Mouse (Mus musculus) frontal cortex, postnatal 14 days (tissue): ENCODE measurements at regions not wholly inside any gene's neighbourhood (a gene's known extent, or its start where the extent isn't known, plus 50 kb on each side); places are given as distances from the start of the nearest gene placed in this dataset.

Experiments
- DNase-seq, 2 experiments: peaks; one replicate each; pipeline ENCODE4 v3.0.0; 2022; ENCODE audit warnings: low spot score in 2 of 2

GRCm38 (mm10) chr16:76183556-76183955 is 161.5 kb upstream of the Samsn1 start:
- no peak for DNase-seq

- no peak for DNase-seq
Observed at GRCm38 (mm10) chr16:76183105-76183504, 161.0 kb upstream of the Samsn1 start.

- DNase-seq: no peak
Observed at GRCm38 (mm10) chr16:76181596-76181995, 159.5 kb upstream of the Samsn1 start.

DNA sequence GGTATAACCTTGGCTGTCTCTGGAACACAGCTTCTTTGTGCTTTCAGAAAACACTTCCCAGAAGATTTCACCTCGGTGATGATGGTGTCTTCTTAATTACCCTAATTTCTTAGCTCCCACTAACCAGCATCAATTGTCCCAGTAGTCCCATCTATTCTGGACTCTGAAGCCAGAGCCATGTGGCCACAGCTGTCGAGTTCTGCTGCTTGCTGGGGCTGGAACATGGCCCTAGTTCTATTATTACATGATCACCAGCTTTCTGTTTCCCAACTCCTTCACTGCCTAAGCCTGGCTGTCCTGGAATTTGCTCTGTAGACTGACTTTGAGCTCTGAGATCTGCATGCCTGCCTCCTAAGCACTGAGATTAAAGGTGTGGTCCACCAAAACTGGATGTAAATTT is 145.6 kb upstream of the Samsn1 start:
- no peak for DNase-seq

- DNase-seq: no peak
Observed at GRCm38 (mm10) chr16:76160879-76161278, 138.8 kb upstream of the Samsn1 start.

- DNase-seq: no peak
Observed at GRCm38 (mm10) chr16:76158585-76158984, 136.5 kb upstream of the Samsn1 start.

- no peak for DNase-seq
Observed at GRCm38 (mm10) chr16:76153766-76154525, 131.9 kb upstream of the Samsn1 start.

- DNase-seq: no peak
Observed at GRCm38 (mm10) chr16:76149581-76149980, 127.5 kb upstream of the Samsn1 start.

- no peak for DNase-seq
Observed at GRCm38 (mm10) chr16:76133892-76134291, 111.8 kb upstream of the Samsn1 start.

DNA sequence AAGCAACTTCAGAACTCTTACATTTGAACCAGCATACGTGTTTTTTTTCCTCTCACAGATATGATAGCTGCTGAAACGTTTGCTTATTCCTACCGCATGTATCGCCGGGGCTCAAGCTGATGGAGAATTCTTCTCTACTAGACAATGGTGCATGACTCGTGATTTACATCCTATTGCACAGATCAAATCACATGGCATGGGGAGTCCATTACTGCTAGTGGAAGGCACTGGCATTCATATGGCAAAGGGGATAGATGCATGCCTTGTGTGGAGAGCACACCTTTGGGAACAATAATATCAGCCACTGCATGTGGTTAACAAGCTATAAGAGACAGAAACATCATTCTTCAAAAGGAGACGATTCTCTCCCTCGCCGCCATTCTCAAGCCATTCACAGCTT is 108.4 kb upstream of the Samsn1 start:
- DNase-seq: no peak

DNA sequence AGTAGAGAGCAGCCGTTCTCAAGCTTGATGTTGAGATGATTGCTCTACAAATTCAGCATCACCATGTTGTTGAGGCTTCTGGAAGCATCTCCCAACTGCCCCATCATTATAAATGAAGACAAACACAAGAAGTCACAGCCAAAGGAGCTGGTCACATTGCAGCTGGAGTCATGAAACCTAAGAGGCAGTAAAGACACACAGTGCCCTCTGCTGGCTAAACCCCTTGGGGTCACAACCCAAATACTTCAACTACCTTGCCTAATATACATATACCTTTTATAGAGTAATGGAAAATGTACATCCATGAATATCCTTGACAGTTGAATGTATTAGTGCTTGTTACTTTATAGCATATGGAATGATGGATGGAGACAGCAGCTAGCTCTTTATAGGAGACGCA is 107.9 kb upstream of the Samsn1 start:
- no peak for DNase-seq

DNA sequence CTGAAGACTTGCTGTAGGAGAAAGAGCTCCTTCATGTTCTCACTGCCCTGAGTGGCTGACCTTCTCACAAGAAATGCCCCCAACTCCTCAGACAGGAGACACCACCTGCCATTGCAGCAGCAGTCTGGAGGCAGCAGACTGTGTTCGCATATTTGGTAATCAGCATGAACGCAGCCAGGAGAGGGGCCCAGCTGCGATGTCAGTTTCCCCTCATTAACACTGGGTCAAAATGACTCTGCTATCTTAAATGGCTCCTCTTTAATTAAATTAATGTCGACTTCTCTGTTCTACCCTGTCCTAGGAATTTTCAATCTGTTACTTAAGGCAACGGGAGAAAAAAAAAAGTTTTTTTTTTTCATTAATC is 100.9 kb upstream of the Samsn1 start:
- no peak for DNase-seq

GRCm38 (mm10) chr16:76122172-76123020 is 100.3 kb upstream of the Samsn1 start:
- DNase-seq: no peak

DNA sequence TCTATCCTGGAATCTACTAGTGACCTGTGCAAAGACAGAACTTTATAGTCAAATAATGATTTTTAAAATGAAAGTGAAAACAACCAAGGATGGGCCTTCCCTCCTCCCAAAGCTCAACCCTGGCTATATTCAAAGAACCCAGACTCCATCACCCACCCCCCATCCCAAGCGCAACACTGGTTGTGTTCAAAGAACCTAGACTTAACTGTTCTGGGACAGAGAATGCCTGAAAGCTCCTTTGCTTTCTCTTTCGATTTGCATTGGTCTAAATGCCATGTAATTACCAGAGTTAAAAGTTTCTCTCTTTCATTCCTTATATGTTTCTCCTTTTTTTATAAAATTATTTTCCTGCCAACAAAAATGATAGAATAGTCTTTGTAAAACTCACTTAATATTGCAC is 98.6 kb upstream of the Samsn1 start:
- DNase-seq: no peak

DNA sequence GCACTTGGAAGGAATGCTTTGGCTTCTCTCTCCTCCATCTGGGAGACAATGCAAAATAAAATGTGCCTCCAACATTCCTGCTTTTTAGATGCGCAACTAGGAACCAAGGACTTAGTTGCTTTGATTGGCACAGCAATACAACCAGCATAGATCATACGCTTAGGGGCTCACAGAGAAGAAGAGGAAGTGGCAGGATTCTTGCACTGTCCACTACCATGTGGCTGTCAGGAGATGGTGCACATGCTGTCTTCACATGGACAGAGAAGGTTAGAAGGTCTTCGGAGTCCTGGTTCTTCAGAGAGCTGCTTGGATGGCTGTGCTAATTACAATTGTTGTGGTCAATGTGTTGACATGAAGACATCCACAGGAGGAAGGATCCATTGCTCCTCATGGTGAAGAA is 88.3 kb upstream of the Samsn1 start:
- no peak for DNase-seq

DNA sequence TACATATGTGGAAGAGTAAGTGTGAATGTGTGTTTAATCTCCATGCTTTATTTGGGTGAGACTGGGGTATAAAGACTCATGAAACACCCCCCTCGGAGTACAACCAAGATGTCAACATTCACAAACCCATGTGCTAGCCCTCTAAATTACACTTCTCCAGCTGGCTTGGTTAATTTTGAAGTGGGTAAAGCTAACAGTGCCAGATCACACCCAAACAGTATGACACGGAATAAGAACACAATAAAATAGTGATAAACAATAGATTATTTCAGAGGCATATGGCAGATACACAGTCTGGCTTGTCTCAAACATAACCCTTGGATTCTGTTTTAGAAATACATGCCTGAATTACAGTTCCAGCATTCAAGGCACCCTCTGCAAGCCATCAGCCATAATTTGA is 86.4 kb upstream of the Samsn1 start:
- DNase-seq: no peak

DNA sequence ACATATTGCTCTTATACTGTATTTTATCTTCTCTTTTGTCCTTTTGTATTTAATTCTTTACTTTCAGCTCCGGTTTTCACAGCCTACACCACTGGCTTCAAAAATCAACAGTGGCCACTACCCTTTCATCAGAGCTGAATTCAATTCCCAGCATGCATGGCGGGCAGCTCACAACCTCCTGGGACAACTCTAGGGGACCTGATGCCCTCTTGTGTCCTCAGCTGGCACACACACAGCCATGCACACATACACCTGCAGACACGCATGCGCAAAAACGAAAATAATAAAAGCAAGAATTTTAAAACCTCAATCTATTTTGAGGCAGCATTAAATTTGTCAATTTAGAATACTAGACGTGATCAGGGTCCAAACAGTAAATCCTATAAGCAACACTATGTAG is 82.6 kb upstream of the Samsn1 start:
- DNase-seq: no peak

GRCm38 (mm10) chr16:76101773-76102172 is 79.7 kb upstream of the Samsn1 start:
- no peak for DNase-seq

DNA sequence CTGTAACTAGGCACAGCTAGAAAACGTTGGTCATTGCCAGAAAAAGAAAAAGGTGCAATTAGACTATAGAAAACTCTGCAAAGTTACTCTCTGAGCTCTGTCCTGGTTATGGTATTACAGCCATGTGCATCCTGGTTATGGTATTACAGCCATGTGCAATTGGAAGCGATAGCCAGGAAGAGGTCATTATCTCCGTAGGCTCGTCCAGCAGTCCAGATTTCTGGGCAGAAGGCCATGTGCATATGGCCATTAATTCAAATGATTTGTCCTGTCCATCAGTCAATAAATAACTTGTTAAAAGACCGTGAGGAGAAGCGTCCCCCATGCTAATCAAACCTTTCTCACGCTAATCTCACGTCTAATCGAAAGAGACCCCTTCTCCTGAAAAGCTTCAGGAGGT is 75.7 kb upstream of the Samsn1 start:
- no peak for DNase-seq

GRCm38 (mm10) chr16:76096363-76096762 is 74.3 kb upstream of the Samsn1 start:
- no peak for DNase-seq

DNA sequence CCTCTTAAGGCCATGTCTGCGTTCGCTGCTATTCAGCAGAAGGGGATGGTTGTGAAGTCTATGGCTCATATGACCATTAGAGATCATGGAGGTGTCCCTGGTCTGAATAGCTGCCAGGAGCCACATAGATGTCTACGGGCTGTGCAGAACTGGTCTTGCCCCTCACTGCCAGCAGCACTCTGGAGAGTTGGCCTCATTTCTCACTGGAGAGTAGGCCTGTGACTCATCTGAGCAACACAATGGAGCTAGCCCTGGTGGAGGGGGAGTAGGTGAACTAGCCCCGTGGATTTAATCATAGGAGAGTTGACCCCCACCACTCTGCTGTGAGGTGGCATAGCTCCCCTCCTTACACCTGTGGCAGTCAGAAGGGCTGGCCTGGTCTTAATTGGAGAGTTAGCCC is 63.3 kb upstream of the Samsn1 start:
- no peak for DNase-seq

DNA sequence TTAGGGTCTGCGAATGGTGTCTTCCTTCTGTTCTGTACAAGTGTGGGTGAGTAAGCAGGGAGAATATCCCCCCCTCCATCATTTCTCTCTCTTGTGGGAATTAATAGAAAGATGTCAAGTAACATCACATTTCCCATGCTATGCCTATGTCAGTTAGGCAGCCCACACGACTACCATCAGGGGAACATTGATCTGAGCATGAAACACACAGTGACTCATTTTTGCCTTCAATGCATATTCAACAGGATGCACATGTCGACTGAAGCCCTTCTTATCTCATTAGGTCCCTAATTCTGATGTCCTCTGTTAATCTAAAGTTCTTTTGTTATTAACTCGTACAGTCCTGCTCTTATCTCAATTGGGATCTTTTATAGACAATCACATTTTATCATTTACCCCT is 60.4 kb upstream of the Samsn1 start:
- no peak for DNase-seq

- DNase-seq: no peak
Observed at GRCm38 (mm10) chr16:76079761-76080502, 57.9 kb upstream of the Samsn1 start.
